Mouse (Mus musculus) embryonic stem cell, embryonic (primary cell): ENCODE measurements at regions not wholly inside any gene's neighbourhood (a gene's known extent, or its start where the extent isn't known, plus 50 kb on each side); places are given as distances from the start of the nearest gene placed in this dataset.
"Not testable (repeated sequence)": the region's sequence is repeated elsewhere in the genome, so short reads cannot be mapped to it uniquely, and the experiment has no call there.

Experiments used
- CTCF ChIA-PET, 4 experiments: fragments of 300-600 bp in 2 of 4; fragments of 350-600 bp in 2 of 4; sonication (Branson Sonifier 250); formaldehyde crosslinking; loops; one replicate each; lab custom pipeline; 2022; ENCODE audit warnings: inconsistent platforms in 2 of 4; lab: Charles Lee
- POLR2A ChIA-PET, 4 experiments: fragments of 300-600 bp in 2 of 4; fragments of 350-600 bp in 2 of 4; sonication (Branson Sonifier 250); formaldehyde crosslinking; loops; one replicate each; lab custom pipeline; 2022; ENCODE audit warnings: antibody characterized with exemption in 4 of 4, inconsistent platforms in 1 of 4; lab: Charles Lee

DNA sequence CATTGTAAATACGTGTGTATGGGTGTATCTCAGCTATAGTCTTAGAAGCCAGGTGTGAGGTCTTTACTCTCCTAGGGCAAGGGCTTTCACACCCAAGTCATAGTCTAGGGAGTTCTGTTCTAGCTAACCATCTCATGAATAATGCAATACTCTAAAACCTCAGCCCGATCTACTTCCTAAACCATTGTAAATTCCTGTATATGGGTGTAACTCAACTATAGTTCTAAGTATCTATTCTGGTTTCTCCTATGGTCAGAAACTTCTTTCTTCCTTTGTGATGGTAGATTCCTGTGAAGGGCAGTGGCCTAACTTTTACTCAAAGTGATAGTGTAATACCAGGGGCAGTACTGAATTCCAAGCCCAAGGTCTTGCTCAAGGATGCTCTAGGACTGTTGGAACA is 58.7 kb upstream of the Srd5a3 start:
- CTCF ChIA-PET, result not testable (repeated sequence)
- POLR2A ChIA-PET, result interaction anchor here in 1 of 4 experiments (1.1 kb wide), 1 partner anchor 68 kb away, joined by 4 read pairs; no protein-coding TSS in a partner anchor

GRCm38 (mm10) chr5:76080429-76080828 is 59.6 kb upstream of the Srd5a3 start:
- ChIA-PET CTCF (no interaction called here), POLR2A (no interaction called here)

- CTCF ChIA-PET, result interaction anchor here in 1 of 4 experiments (0.9 kb wide), 1 partner anchor 39 kb away, joined by 3 read pairs; no protein-coding TSS in a partner anchor
- POLR2A ChIA-PET, result interaction anchor here in 1 of 4 experiments (0.6 kb wide), 1 partner anchor 45 kb away, joined by 3 read pairs; no protein-coding TSS in a partner anchor
These were observed 60.7 kb upstream of the Srd5a3 start for GRCm38 (mm10) chr5:76079204-76080025.

DNA sequence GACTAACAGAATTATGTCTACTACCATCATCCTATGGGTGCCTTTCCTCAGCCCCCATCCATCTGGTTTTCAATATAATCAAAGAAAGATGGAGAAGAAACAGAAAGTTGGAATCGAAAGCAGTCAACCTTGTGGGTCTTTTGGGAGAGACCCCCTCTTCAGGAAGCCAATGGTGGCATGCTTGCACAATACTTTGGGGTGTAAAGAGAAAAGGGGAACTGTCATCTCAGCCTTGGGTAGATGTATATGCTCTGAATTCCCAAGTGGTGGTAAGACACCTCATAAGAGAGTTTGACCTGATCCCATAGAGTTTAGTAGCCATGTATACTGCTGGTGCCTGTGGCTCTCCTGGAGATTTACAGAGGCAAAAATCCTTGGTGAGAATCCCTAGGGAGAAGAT is 61.6 kb upstream of the Srd5a3 start:
- CTCF ChIA-PET, result no interaction called here
- POLR2A ChIA-PET, result no interaction called here

DNA sequence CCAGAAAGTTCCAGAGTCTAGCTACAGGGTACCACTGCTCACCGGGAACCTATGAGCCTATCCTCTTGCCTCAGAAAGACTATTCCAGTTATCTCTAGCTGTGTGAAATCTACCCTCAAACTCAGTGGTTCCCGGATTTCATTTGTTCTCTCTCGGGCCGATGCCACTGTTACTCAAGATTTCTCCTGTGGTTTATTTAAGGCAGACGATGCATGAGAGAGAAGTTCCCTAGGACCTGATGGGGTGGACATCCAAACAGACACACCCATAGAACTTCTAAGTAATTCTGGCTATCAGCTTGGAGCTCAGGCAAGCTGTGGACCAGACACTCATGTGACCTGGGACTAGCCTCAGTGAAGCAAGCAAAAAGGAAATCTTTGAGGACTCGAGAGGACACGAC is 63.8 kb upstream of the Srd5a3 start:
- POLR2A ChIA-PET, result interaction anchor here in 1 of 4 experiments (0.7 kb wide), 1 partner anchor 28 kb away, joined by 4 read pairs; no protein-coding TSS in a partner anchor
- CTCF ChIA-PET, result interaction anchor here in 1 of 4 experiments (0.6 kb wide), 1 partner anchor 621 kb away, joined by 3 read pairs; no protein-coding TSS in a partner anchor

- POLR2A ChIA-PET, result interaction anchor here in 2 of 4 experiments (0.6 kb wide), 3 partner anchors 26 to 755 kb away, joined by 3 read pairs; no protein-coding TSS in a partner anchor
- CTCF ChIA-PET, result no interaction called here
These were observed 64.7 kb upstream of the Srd5a3 start for GRCm38 (mm10) chr5:76075401-76075800.

DNA sequence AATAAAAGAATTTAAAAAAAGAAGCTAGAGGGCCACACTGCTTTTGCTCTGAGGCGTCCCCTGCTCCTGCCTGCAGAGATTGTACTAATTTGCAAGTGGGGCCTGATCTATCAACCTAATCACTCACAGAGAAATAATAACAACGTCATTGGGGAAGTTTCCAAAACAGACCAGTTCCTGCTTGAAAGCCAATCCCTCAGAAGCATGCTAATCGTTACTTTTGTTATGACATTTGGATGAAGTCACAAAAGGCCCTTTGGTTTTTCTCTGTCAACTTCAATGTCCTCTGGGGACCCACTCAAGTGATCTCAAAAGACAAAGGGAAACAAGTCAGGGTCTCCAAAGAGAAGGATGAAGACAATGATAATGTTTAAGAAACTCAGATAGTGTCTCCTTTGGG is 72.2 kb upstream of the Srd5a3 start:
- ChIA-PET CTCF (no interaction called here), POLR2A (interaction anchor here in 3 of 4 experiments (0.6 to 1.0 kb wide), 3 partner anchors 62 to 994 kb away, joined by 3 to 6 read pairs (median 3); no protein-coding TSS in a partner anchor)

DNA sequence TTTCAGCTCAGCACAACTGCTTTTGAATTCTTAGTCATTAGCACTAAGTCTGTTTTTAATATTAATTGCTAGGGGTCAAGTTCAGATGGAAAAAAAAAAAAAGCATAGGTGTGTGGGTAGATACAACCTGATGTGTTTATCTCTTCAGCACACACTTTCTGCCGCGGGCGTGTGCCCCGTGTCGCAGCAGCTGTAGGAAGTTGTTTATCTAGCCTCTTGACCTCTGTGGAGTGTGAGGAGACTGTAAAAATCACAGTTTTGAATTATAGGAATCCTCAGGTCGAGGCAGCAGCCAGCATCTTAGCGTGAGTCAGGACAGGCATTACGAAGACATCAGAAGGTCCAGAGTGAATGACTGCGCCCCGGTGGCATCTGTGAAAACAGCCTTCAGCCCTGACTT is 72.8 kb upstream of the Srd5a3 start:
- POLR2A ChIA-PET, result interaction anchor here in 2 of 4 experiments (0.6 to 1.0 kb wide), 2 partner anchors 90 to 994 kb away, joined by 3 to 22 read pairs; no protein-coding TSS in a partner anchor

GRCm38 (mm10) chr5:76065789-76066188 is 74.3 kb upstream of the Srd5a3 start:
- ChIA-PET POLR2A (no interaction called here), CTCF (no interaction called here)

More for the DNA sequence above, 72.8 kb upstream of the Srd5a3 start:
- CTCF ChIA-PET, result interaction anchor here in 1 of 4 experiments (0.7 kb wide), 1 partner anchor 112 kb away, joined by 3 read pairs; no protein-coding TSS in a partner anchor

- POLR2A ChIA-PET, result no interaction called here
- CTCF ChIA-PET, result no interaction called here
These were observed 74.8 kb upstream of the Srd5a3 start for GRCm38 (mm10) chr5:76065227-76065626.

DNA sequence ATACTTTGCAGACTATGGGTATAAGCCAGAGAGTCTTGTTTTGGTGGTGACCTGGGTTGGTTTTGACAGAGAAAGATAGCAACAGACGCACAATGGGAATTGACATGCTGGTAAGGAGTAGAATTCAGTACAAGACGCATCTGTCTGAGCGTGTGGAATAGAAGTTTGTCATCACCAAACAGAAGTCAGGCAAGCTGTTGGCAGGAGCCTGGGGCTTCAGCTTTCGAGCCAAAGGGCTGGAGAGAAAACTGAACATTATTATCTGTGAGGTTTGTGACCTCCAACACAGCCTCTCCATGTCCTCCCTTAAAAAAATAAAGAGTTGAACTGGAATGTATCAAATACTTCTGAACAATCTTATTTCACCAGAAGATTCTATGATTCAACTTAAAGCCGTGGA is 75.4 kb upstream of the Srd5a3 start:
- ChIA-PET POLR2A (no interaction called here), CTCF (interaction anchor here in 1 of 4 experiments (0.6 kb wide), 1 partner anchor 398 kb away, joined by 5 read pairs; no protein-coding TSS in a partner anchor)

- CTCF ChIA-PET, result no interaction called here
- POLR2A ChIA-PET, result no interaction called here
These were observed 76.6 kb upstream of the Srd5a3 start for GRCm38 (mm10) chr5:76063473-76063872.

DNA sequence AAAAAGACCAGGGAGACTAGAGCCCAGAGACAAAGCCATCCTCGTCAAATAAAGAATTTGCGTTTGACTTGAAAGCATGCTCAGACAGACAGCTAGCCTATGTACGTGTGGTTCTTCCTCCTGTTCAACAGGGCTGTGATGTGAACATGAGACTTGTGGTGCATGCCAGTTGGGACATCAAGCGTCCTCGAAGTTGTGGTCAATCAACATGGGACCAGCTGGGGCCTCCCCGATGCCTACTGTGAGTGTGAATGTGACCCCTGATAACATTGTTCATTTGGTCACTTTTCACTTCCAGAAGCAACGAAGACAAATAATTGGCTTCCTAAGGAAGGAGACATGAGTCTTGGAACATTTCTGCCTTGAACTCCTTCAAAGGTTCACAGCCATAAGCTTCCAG is 79.8 kb upstream of the Kdr start:
- ChIA-PET POLR2A (no interaction called here), CTCF (no interaction called here)

DNA sequence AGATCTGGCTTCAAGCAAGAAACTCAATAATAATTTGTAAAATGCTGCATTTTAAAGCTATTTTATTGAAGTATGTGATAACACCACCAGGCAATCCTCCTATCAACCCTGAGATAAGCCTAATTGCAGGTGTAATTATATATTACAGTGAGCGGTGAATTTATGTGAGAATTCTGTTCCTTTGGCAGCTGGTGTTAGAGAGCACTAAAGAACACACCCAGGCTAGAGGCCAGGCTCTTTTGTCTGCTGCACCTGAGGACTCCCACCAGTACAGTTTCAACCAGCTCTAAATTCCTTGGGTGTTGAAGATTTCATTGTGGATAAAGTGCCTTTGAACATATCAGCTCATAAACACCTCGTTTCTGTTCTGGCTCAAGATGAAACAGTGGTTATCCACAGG is 77.6 kb upstream of the Kdr start:
- CTCF ChIA-PET, result interaction anchor here in 3 of 4 experiments (0.6 to 1.9 kb wide), 3 partner anchors 15 to 387 kb away, joined by 3 to 9 read pairs (median 5); no protein-coding TSS in a partner anchor
- POLR2A ChIA-PET, result no interaction called here

DNA sequence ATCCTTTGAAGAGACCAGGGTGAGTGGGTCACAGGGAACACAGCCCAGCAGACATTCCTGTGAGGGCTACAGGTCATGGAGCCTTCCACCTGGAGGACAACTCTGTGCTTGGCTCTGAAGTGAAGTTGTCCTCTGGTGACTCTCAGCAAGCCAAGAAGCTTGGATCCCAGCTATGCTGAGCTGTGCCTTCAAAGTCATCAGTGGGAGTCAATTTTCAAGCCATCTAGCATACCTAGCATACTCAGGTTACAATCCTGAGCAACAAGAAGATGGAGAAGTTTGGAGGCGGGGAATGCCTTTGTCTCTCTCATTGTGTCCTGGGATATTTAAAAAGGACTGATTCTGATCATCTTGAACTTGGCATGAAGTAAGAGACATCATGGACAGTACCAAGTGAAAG is 74.5 kb upstream of the Kdr start:
- POLR2A ChIA-PET, result interaction anchor here in 1 of 4 experiments (0.6 kb wide), 1 partner anchor 172 kb away, joined by 4 read pairs; no protein-coding TSS in a partner anchor
- CTCF ChIA-PET, result interaction anchor here in 1 of 4 experiments (2.4 kb wide), 1 partner anchor 12 kb away, joined by 9 read pairs; no protein-coding TSS in a partner anchor

- ChIA-PET POLR2A (interaction anchor here in 2 of 4 experiments (0.6 to 0.7 kb wide), 2 partner anchors 172 to 666 kb away, joined by 3 read pairs; no protein-coding TSS in a partner anchor), CTCF (interaction anchor here in 3 of 4 experiments (0.7 to 2.4 kb wide), 3 partner anchors 11 kb away, joined by 4 to 9 read pairs (median 6); no protein-coding TSS in a partner anchor)
These were observed 73.4 kb upstream of the Kdr start for GRCm38 (mm10) chr5:76051658-76052057.

GRCm38 (mm10) chr5:76048103-76048874 is 70.0 kb upstream of the Kdr start:
- POLR2A ChIA-PET, result interaction anchor here in 2 of 4 experiments (0.6 to 0.7 kb wide), 2 partner anchors 718 to 837 kb away, joined by 3 to 4 read pairs; no protein-coding TSS in a partner anchor
- CTCF ChIA-PET, result interaction anchor here in 3 of 4 experiments (0.7 to 1.3 kb wide), 4 partner anchors 7 to 452 kb away, joined by 4 to 7 read pairs (median 6); no protein-coding TSS in a partner anchor
